Mouse (Mus musculus) erythroblast, embryonic 14.5 days (primary cell): ENCODE results near the gene Xpnpep1.

Experiments
- GATA1 ChIP-seq: IDR thresholded peaks from 2 replicates; pipeline ENCODE4 v1.6.1; 2012; ENCODE audit warnings: low read length, inconsistent platforms, mixed read lengths
- TAL1 ChIP-seq: IDR thresholded peaks from 3 replicates; pipeline ENCODE4 v1.6.1; 2012; ENCODE audit warnings: low read length, inconsistent platforms, mixed read lengths

DNA sequence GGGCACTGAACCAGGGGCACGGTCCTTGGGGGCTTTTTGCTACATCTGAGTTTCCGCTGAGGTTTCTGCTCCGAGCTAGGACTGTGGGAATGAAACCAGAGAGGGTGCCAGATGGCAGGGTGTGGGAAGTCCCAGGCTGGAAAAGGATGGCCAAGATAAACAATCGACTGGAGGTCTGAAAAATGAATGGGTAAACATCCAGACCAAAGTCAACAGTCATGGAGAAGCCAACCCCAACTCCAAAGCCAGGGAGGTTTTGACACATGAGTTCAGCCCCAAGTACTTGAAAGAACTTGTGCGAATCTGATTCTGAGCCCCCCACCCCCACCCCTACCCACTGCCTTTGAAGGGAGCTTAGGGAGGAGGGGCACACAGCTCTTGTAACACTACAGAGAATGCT lies 44.7 kb upstream of the Xpnpep1 start:
- TF ChIP-seq GATA1 (no peak), TAL1 (no peak)
